Mouse (Mus musculus): ENCODE data around the gene Scrn3.

Scrn3 gene

DNA sequence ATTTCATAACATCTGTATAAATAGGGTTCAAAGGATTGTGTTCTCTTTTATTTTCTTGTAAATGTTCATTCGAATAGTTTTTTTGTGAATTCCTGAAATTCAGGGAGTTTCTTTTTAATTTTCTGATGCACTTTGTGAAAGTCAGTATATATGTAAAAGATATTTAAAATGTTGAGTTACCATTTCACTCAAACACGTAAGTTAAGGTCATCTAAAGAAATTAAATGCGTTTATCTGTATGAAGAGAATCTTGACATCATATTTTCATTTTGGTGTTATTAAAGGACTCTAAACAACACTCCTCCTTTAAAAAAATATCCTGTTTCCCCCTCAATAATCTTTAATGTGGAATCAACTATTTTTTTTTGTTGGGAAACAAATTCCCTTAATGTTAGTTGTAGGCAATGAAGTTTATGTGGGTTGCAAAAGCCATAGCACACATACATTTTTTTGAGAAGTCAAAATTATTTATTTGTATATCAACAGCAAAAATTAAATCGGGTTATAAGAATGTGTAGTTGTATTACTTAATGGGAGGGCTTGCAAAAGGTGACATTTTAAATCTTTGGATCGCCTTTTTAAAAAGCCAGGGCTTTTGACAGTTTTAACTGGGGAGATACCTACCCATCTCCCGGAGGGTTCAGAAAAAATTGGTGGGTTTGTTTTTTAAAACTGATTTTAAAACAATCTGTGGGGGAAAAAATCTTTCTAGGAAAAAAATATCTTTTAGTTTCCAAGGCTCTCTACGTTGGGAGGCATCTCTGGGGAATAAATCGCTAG lies 37.0 kb upstream of the Scrn3 start:
- no peak for DNase-seq

DNA sequence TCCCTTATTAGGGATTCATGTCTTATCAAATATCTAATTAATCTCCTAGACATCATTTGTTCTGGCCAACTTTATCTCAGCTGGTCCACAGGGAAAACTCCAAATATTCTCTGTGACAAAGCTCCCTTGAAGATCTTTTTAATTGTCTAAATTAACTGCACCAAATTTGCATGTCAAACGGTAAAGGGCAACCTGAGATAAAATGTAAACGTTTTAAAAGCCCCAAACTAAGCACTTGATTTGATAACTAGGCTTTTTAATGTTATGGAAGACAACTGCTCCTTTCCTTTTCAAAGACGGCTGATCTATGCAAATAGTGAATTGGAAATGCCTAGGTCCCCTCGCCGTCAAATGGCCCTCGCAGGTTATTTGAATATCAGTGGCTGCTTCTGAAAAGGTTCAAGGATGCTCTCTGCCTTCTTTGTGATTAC lies 36.2 kb upstream of the Scrn3 start:
- peak; percentile 23 to 29 for DNase-seq

GRCm38 (mm10) chr2:73277021-73277708 lies 35.2 kb upstream of the Scrn3 start:
- DNase-seq, result peak; percentile 49 to 58

GRCm38 (mm10) chr2:73277709-73278075 lies 34.7 kb upstream of the Scrn3 start:
- peak in 1 of 2 experiments; percentile 37 for DNase-seq

GRCm38 (mm10) chr2:73278131-73278854 lies 34.1 kb upstream of the Scrn3 start:
- DNase-seq, result peak; percentile 90

DNA sequence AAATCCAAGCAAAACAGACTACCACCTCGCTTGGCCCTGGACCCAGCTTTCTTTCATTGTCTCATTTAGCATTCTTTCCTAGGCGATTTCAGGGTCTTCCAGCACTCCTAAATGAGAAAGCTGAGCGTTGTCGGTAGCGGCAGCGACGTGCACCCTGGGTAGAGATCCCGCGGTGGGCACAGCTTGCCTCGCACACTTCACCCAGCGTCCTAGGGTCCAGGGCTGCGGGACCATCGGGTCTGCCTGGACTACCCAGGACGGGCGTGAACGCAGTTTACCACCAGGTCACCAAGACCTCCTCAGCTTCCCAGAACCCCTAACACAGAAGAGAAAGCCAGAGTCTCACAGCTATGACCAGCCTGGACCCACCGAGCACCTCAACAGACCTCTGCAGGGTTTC lies 33.5 kb upstream of the Scrn3 start:
- DNase-seq, result peak; percentile 34 to 54

- peak; percentile 34 to 49 for DNase-seq
Observed at GRCm38 (mm10) chr2:73279271-73280038, 32.9 kb upstream of the Scrn3 start.

DNA sequence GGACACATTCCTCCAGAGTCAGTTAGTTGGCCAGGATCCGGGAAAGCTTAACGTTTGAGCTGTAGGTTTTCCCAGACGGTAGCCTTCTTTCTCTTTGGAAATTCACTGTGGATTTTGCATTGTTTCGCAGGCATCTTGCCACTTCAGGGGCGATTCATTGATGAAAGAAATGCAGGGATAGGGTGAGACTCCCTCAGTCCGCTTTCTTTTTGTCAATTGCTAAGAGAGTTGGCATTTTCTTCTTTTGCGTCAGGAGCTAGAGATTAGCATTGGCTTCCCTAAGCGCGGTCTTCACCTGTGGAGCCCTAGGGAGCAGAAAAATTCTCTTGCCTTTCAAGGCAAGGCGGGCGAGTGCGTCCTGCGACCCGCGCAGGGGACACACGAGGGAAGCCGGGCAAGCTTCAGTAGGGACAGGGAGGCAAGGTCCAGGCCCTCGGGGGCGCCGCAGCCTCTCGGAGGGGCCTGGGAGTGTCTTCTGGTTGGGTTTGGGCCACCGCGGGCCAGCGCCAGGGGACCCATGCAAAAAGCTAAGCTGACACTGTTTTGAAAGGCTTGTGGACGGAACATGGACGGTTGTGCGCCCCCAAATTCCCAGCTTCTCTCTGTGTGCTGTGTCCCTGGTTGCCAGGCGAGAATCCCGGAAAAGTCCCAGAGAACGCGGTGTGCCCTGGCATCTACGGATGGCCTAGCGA lies 31.9 kb upstream of the Scrn3 start:
- DNase-seq, result peak in 1 of 2 experiments; percentile 35

DNA sequence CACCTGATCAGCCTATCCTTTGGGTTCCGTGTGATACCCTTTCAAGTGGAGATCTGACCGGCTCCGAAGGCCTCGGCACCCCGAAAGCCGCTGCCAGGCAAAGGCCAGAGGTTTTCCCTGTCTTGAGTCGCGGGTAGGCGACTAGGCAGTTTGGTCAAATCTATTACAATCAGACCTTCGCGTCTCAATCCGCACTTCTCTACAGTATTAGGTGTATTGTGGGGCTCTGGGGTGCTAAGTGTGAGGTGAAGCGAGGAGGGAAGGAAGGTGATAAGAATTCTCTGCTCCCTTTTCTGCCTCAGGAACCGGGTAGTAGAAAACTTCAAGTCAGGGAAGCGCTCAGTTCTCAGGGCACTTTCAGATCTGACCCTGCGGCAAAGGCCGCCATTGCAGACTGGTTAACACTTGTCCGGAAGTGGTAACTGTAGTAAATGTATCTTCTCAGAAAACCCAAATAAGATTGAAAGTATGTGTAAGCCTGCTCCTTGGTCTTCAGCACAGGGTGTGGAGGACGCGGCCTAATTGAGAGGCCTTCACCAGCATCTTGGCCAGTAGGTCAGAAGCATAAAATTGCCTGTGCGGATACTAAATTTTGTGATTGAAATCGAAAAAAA lies 31.2 kb upstream of the Scrn3 start:
- DNase-seq, result peak; percentile 32 to 51

DNA sequence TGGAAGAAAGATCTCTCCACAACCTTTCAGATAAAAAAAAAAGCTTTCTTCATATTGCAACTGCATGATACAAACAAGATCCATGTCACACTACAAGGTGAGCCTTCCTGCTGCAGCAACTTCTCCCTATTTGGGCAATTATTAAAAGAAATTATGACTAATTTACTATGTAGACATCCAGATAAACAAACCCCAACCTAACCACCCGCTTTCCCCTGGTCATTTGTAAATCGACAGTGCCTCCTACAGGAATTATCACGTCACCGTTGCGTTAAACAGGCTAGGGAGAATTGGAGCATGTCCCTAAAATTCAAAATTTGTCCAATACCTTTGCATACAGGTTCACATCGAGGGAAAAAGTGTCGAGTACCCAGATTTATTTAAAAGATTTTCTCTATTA lies 30.7 kb upstream of the Scrn3 start:
- DNase-seq, result no peak

GRCm38 (mm10) chr2:73285630-73286029 lies 26.8 kb upstream of the Scrn3 start:
- DNase-seq, result peak; percentile 47 to 48

- no peak for DNase-seq
Observed at GRCm38 (mm10) chr2:73291130-73291529, 21.3 kb upstream of the Scrn3 start.

DNA sequence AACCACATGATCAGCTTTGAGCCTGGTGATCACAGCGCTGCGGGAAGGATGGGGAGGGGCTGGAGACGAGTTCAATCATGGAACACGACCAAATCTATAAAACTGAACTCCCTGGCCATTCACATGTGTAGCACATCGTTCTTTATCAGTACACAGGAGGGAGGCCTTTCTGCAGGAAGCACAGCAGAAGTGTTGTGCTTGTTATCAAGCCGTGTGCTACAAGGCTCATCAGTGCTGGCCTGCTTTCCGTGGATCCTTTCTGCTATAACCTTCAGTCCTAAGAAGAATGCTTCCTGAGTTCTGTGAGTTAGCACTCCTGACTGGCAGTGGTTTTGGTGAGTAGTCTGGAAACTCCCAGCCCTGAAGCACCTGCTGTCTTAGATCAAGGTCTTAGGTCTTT lies 17.4 kb upstream of the Scrn3 start:
- DNase-seq, result no peak

GRCm38 (mm10) chr2:73298154-73298553 lies 14.2 kb upstream of the Scrn3 start:
- no peak for DNase-seq

DNA sequence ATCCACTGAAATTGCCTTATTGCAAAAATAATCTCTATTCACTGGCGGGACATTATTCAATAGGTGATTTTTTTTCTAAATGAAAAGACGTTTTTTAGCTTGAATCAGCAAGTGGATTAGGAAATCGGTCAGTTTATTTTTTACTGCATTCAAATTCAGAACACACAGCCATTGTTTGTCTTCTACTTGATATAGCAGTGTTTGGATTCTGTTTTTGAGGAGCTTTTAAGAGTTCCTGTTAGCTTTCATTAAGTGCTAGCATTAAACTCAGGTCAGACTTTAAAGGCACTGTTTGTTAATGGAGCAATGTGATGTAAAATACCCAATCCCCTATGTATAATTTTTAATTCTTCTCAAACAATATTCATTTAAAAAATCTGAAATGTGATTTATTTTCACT lies 13.6 kb upstream of the Scrn3 start:
- no peak for DNase-seq

- no peak for DNase-seq
Observed at GRCm38 (mm10) chr2:73301979-73302378, 10.4 kb upstream of the Scrn3 start.

- DNase-seq, result no peak
Observed at GRCm38 (mm10) chr2:73302722-73303121, 9.7 kb upstream of the Scrn3 start.

DNA sequence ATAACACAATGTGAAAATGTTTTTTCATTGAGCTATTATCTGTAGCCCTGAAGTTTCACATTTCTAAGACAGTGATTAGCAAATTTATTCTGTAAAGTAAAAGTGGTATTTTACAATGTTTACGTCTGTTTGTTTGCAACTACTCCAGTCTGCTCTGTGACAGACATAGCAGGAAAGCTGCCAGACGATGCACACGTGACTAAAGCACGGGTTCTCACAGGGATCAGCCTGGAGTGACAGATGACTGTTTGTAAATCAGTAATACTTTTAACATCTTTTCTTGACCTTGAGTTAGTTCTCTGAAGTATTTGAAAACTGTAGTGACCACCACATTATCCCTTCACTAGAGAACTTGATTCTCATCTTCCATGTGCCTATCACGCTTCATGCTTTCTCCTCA lies 7.9 kb upstream of the Scrn3 start:
- DNase-seq, result no peak

GRCm38 (mm10) chr2:73306006-73306405 lies 6.4 kb upstream of the Scrn3 start:
- DNase-seq, result no peak

- peak; percentile 42 to 44 for DNase-seq
Observed at GRCm38 (mm10) chr2:73313117-73313501, 708 bp downstream of the Scrn3 start.

- no peak for DNase-seq
Observed at GRCm38 (mm10) chr2:73314311-73314710, 1.9 kb downstream of the Scrn3 start.

GRCm38 (mm10) chr2:73317426-73317825 lies 5.0 kb downstream of the Scrn3 start:
- DNase-seq, result no peak

All from B cell, adult 2 months (primary cell).